Mouse (Mus musculus): ENCODE measurements at regions not wholly inside any gene's neighbourhood (a gene's known extent, or its start where the extent isn't known, plus 50 kb on each side); places are given as distances from the start of the nearest gene placed in this dataset.

DNA sequence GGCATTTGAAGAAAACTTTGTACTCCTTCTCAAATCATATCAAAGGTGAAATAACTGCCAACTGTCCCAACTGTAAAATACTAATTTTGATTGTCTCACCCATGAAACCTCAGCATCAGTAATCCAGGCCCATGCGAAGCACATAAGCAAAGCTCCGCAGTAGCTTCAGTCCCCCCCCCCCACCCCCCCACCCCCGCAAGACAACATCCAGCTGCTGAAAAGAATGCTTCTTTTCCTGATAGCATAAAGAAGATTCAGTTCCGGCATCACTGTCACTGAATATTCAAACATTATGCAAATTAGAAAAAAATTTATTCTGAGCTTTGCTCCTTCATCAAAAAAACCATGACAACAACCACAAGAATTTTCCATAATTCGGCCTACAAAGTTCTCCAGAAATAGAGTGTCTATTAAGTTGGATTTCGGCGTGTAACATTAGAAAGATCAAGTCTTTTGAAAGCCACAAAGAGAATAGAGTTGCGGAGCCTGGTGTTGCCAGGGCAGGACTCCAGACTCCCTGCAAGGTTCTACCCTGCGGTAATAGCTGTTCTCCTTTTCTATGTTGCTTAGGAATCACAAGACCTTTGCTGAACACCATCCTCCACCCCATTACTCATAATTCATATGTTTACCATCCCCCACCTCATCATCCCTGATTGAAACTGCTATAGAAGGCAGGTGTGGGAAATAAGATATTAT, 77.9 kb upstream of the Asb5 start:
- no peak for DNase-seq (ENCODE audit: low spot score)

DNA sequence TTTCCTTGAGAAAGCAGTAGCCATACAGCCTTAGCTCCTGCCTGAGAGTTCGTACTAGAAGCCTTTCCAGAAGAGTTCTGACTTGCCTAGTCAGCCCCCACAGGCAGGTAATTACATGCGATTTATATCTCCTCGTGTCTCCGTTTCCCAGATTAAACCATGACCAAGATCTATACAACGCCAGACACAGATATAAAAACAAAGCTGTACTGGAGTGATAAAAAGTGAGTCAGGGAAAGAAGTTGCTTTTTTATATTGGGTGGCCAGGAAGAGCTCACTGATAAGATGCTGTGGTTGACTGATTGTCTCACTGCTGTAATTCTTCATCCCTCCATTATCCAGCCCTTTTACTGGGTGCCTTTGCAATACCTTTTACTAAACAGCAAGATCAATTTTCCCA, 64.4 kb upstream of the Asb5 start:
- no peak for DNase-seq (ENCODE audit: low spot score)

DNA sequence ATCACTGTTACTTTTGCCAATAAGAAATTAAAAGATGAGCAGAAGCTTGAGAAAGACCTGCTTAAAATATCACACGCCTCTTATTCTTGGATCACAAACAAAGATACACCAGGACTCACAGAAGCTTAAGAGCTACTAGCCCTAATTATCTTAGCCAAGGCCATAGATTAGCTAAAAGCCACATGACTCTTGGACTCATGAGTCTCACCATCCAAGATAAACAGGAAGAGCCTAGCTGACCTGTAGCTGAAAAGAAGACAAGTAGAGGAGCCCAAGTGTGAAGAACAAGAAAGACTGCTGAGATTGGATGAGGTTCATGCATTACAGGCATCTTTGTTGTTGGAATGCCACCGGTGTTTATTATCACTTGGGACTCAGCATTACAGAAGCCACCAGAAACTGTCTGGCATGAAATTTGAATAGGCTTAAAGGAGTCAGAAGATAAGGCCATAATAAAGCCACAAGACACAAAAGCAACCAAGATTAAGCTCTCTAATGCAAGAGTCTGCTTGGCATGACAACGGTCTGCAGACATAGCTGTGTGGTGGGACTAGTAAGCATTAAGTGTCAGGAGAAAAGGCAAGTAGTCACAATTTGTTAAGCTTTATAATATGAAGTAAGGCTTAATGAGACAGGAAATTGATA, 63.8 kb upstream of the Asb5 start:
- no peak for DNase-seq (ENCODE audit: low spot score)

Data from heart, adult 8-10 months (tissue).